Mouse (Mus musculus) megakaryocyte, embryonic 14.5 days (primary cell): ENCODE results near the gene Ppil6.

Experiments used
- FLI1 ChIP-seq: IDR thresholded peaks from 2 replicates; pipeline ENCODE4 v1.6.1; 2012; ENCODE audit warnings: low read length, inconsistent platforms, mixed read lengths
- GATA1 ChIP-seq: IDR thresholded peaks from 3 replicates; pipeline ENCODE4 v1.6.1; 2012; ENCODE audit warnings: mixed read lengths, low read length, inconsistent platforms, borderline replicate concordance

DNA sequence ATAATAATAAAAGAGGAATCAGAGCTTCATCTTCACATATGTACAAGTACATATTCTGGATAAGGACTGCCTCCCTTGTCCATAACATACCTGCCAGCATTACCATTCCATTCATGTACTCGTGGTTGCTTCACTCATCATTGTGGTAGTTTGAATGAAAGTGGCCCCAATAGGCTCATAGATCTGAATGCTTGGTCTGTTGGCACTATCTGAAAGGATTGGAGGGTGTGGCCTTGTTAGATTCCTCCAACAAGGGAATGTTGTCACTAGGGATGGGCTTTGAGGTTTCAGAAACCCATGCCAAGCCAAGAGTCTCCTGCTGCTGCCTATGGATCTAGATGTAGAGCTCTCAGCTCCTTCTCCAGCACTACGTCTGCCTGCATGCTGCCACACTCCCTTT, 45.8 kb downstream of the Ppil6 start:
- TF ChIP-seq GATA1, result no peak
- TF ChIP-seq FLI1, result no peak
